Mouse (Mus musculus) CH12.LX (cell line): ENCODE measurements around the gene Slc23a2. TPM values are rescaled to one million over a fixed set of nuclear protein-coding genes. Genes with fewer than 3 reads are reported as not detected.

Experiments
- DNase-seq: peaks from one replicate; pipeline ENCODE4 v3.0.0-alpha.2; 2013; ENCODE audit errors: extremely low read depth
- H3K27ac ChIP-seq: 2 replicates; pipeline ENCODE4 v1.5.1; 2012; ENCODE audit warnings: low read depth, mild to moderate bottlenecking, control low read depth, moderate library complexity; ENCODE audit not compliant: insufficient read depth
- H3K27me3 ChIP-seq: replicated peaks from 2 replicates; pipeline ENCODE3; 2012; ENCODE audit warnings: inconsistent platforms
- H3K36me3 ChIP-seq, 2 experiments: replicated peaks in 1 of 2; 2 replicates each; pipeline versions ENCODE3 to v1.6.1; 2012; ENCODE audit warnings: inconsistent platforms in 1 of 2, low read length in 1 of 2, mild to moderate bottlenecking in 1 of 2, mixed read lengths in 1 of 2, moderate library complexity in 1 of 2; ENCODE audit not compliant: control insufficient read depth in 1 of 2, insufficient read depth in 1 of 2
- H3K4me1 ChIP-seq, 2 experiments: 2 replicates each; pipeline ENCODE4 v1.6.1; 2012; ENCODE audit warnings: inconsistent platforms in 1 of 2, moderate library complexity in 1 of 2; ENCODE audit not compliant: insufficient read depth in 2 of 2, control insufficient read depth in 1 of 2
- H3K4me2 ChIP-seq: 2 replicates; pipeline ENCODE4 v1.6.1; 2012; ENCODE audit warnings: low read depth, mild to moderate bottlenecking, control low read depth; ENCODE audit not compliant: poor library complexity, insufficient read depth, severe bottlenecking
- H3K4me3 ChIP-seq, 3 experiments: fragments of 150-350 bp in 1 of 3; sonication (generic) in 1 of 3; replicated peaks in 1 of 3; 2 replicates each; pipeline versions ENCODE3 to v1.5.1; 2011 to 2012; ENCODE audit warnings: low read depth in 2 of 3, low read length in 2 of 3, mild to moderate bottlenecking in 2 of 3, moderate library complexity in 2 of 3, control low read depth in 1 of 3, improper control_type of control experiment in 1 of 3, inconsistent platforms in 1 of 3, mixed read lengths in 1 of 3; ENCODE audit not compliant: poor library complexity in 1 of 3
- H3K79me2 ChIP-seq: replicated peaks from 2 replicates; pipeline ENCODE4 v1.6.1; 2012; ENCODE audit warnings: mild to moderate bottlenecking, moderate library complexity; ENCODE audit not compliant: control insufficient read depth, poor library complexity, insufficient read depth, severe bottlenecking; ENCODE audit errors: extremely low read depth
- H3K9ac ChIP-seq: 2 replicates; pipeline ENCODE4 v1.6.1; 2012; ENCODE audit warnings: low read depth, mild to moderate bottlenecking, control low read depth, moderate library complexity; ENCODE audit not compliant: insufficient read depth
- H3K9me3 ChIP-seq: replicated peaks from 2 replicates; pipeline ENCODE3; 2012; ENCODE audit warnings: low read length, inconsistent platforms, mixed read lengths
- BHLHE40 ChIP-seq: IDR thresholded peaks from 2 replicates; pipeline ENCODE4 v1.6.1; 2011; ENCODE audit warnings: mild to moderate bottlenecking, low read depth, low read length, improper control_type of control experiment
- CHD1 ChIP-seq: IDR thresholded peaks from 2 replicates; pipeline ENCODE4 v1.6.1; 2012; ENCODE audit warnings: low read depth, low read length, improper control_type of control experiment, inconsistent platforms
- ETS1 ChIP-seq: conservative IDR thresholded peaks from 2 replicates; pipeline ENCODE4 v1.6.1; 2012; ENCODE audit warnings: low read depth, mild to moderate bottlenecking, inconsistent platforms, low read length, improper control_type of control experiment, moderate library complexity
- HCFC1 ChIP-seq: IDR thresholded peaks from 2 replicates; pipeline ENCODE4 v1.6.1; 2012; ENCODE audit warnings: low read depth, mild to moderate bottlenecking, inconsistent platforms, low read length, improper control_type of control experiment
- MXI1 ChIP-seq: IDR thresholded peaks from 2 replicates; pipeline ENCODE4 v1.6.1; 2011; ENCODE audit warnings: mild to moderate bottlenecking, low read depth, low read length, improper control_type of control experiment
- PAX5 ChIP-seq: IDR thresholded peaks from 2 replicates; pipeline ENCODE4 v1.6.1; 2012; ENCODE audit warnings: low read length, inconsistent platforms, mixed read lengths
- USF1 ChIP-seq: IDR thresholded peaks from 2 replicates; pipeline ENCODE4 v1.6.1; 2014; ENCODE audit warnings: low read depth, mild to moderate bottlenecking, inconsistent platforms, low read length, improper control_type of control experiment
- ZNF384 ChIP-seq: IDR thresholded peaks from 2 replicates; pipeline ENCODE4 v1.6.1; 2012; ENCODE audit warnings: low read depth, low read length, improper control_type of control experiment, inconsistent platforms
- dilution Hi-C: fragments of 300-500 bp; cut with MboI; formaldehyde crosslinking; loops from 2 replicates; pipeline ENCODE4 v1.14.3; 2020; ENCODE audit warnings: low sequenced_read_pairs; ENCODE audit not compliant: extremely low pct_unique_long_range_greater_than_20kb, extremely low pct_ligation_motif_present
- in situ Hi-C: fragments of 300-500 bp; cut with MboI; formaldehyde crosslinking; loops from 3 replicates; pipeline ENCODE4 v1.14.3; 2019; ENCODE audit warnings: low sequenced_read_pairs, low pct_ligation_motif_present, low pct_unique_long_range_greater_than_20kb, mixed read lengths
- polyA plus RNA-seq: library from polyadenylated mRNA; unstranded; fragments of >175 nt; gene quantifications from 2 replicates; pipeline ENCODE4 v1.2.1, GENCODE M21; 2012; ENCODE audit warnings: low read depth; ENCODE audit not compliant: insufficient read length
- total RNA-seq, 2 experiments: library from RNA; depleted of rRNA; stranded (reverse); fragments of 300-350 nt in 1 of 2; fragments of >200 nt in 1 of 2; gene quantifications; 2 replicates each; pipeline ENCODE4 v1.2.3; 2012 to 2014

Gene Slc23a2
- total and polyA plus RNA-seq, 3 experiments = 10.6 to 21.7 (median 13.4) TPM

DNA sequence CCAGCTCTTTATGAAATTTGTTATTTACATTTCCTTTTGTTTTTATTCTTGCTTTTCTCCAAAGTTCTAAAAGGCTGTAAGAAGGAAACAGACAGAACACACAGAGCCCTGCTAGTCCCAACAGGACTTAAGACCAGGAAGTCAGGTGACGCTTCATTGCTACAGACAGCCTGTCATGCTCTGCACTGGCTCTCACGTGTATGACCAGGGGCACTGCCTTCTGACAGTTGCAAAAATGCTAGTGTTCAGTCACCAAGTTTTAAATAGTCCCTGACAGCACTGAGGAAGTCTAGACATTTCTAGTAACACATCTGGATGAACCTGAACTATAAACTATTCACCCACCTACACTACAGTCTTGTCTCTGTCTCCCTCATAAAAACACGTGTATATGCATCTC, 34.2 kb downstream of the Slc23a2 start:
- dilution Hi-C loops = no loop called here
- no peak overlapping the region for H3K27ac ChIP-seq
- peaks cover 8 to 77% of the 10 kb centered on the region in 2 experiments; a peak in 3 of 4 replicates for H3K4me1 ChIP-seq

GRCm38 (mm10) chr2:132108988-132109387, 35.9 kb downstream of the Slc23a2 start:
- dilution Hi-C loops = no loop called here
- Histone ChIP-seq H3K27ac (no peak overlapping the region), H3K9me3 (no peaks in the 10 kb centered on the region), H3K4me2 (no peak overlapping the region), H3K4me1 (peaks cover 5 to 77% of the 10 kb centered on the region in 2 experiments; a peak in 3 of 4 replicates), H3K9ac (no peak overlapping the region), H3K79me2 (no peaks in the 10 kb centered on the region; the same call in 1 of the 2 replicates), H3K36me3 (peaks cover 0 to 20% of the 10 kb centered on the region in 2 experiments), H3K27me3 (no peaks in the 10 kb centered on the region)
- DNase-seq = no peak
- TF ChIP-seq CHD1 (no peak), HCFC1 (no peak)
- TF ChIP-seq, all 38 proteins: peak for 0
- no peak overlapping the region for H3K4me3 ChIP-seq
- in situ Hi-C loops = no loop called here

More for the DNA sequence above, 34.2 kb downstream of the Slc23a2 start:
- peak; percentile 45 for TF ChIP-seq USF1
- TF ChIP-seq MXI1 = peak; percentile 67; the same call in 1 of the 2 replicates
- peak; percentile 71 for TF ChIP-seq ETS1
- TF ChIP-seq ZNF384 = no peak
- peak; percentile 98 for TF ChIP-seq BHLHE40
- Histone ChIP-seq H3K36me3 (peaks cover 0 to 20% of the 10 kb centered on the region in 2 experiments), H3K9ac (no peak overlapping the region), H3K4me3 (peak overlapping the region; percentile 4 to 48 (median 34)), H3K27me3 (no peaks in the 10 kb centered on the region), H3K9me3 (no peaks in the 10 kb centered on the region), H3K4me2 (peak overlapping the region; percentile 50), H3K79me2 (no peaks in the 10 kb centered on the region; the same call in 1 of the 2 replicates)
- in situ Hi-C loops = loop anchor here (10.0 kb wide), 1 partner anchor 106 kb away; no protein-coding TSS in a partner anchor
- DNase-seq = peak; percentile 83

- TF ChIP-seq PAX5 = no peak
- dilution Hi-C loops (no loop called here), in situ Hi-C loops (no loop called here)
- H3K36me3 ChIP-seq = peaks cover 0 to 20% of the 10 kb centered on the region in 2 experiments
- no peaks in the 10 kb centered on the region for H3K27me3 ChIP-seq
- no peaks in the 10 kb centered on the region for H3K9me3 ChIP-seq
- H3K27ac ChIP-seq = no peak overlapping the region
- no peak overlapping the region for H3K9ac ChIP-seq
- peaks cover 13 to 77% of the 10 kb centered on the region in 2 experiments for H3K4me1 ChIP-seq
- no peak overlapping the region for H3K4me2 ChIP-seq
- no peak for DNase-seq
- H3K79me2 ChIP-seq = no peaks in the 10 kb centered on the region; the same call in 1 of the 2 replicates
- no peak overlapping the region for H3K4me3 ChIP-seq
Observed at GRCm38 (mm10) chr2:132107611-132108010, 37.3 kb downstream of the Slc23a2 start.
